Mouse (Mus musculus): Measurements from ENCODE around the gene Sf3a2. TPM values are rescaled to one million over a fixed set of nuclear protein-coding genes. Genes with fewer than 3 reads are reported as not detected.

Gene Sf3a2
- polyA plus RNA-seq, 1 experiment from 2014 or later, result 55.6 TPM

DNA sequence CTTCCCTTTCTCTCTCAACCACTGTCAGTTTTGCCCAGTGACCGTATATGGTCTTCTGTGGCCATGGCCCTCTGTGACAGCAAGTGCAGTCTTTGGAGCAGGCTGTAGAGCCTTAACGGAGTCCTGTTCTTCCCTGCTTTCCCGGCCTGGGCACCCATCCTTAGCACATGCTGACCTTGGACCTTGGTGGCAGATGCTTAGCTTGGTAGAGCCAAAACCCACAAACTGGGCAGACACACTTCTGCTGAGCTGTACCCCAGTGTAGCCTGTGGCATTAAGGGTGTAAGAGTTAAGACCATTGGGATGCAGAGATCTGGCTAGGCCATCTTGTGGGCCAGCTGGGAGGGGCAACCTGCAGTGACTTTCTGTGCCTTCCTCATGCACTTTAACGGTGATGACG is 24.2 kb upstream of the Sf3a2 start:
- Histone ChIP-seq H3K4me2 (replicated peaks) (no peak overlapping the region), H3K27ac (no peak overlapping the region), H3K4me1 (replicated peaks; ENCODE audit: control insufficient read depth, insufficient read depth, low read length) (no peaks in the 10 kb centered on the region), H3K9ac (no peak overlapping the region), H3K36me3 (replicated peaks; ENCODE audit: control insufficient read depth, insufficient read depth) (peaks cover 96% of the 10 kb centered on the region), H3K4me3 (replicated peaks; ENCODE audit: low read length) (no peak overlapping the region), H3K9me3 (ENCODE audit: control insufficient read depth, low read length) (no peaks in the 10 kb centered on the region), H3K27me3 (ENCODE audit: control insufficient read depth, insufficient read depth, low read length) (no peaks in the 10 kb centered on the region)
- no peak for DNase-seq (ENCODE audit: low spot score)
- WGBS, result 86% methylated on average over 5 of the region's 5 CpGs
- ATAC-seq (ENCODE audit: low FRiP score), result no peak

DNA sequence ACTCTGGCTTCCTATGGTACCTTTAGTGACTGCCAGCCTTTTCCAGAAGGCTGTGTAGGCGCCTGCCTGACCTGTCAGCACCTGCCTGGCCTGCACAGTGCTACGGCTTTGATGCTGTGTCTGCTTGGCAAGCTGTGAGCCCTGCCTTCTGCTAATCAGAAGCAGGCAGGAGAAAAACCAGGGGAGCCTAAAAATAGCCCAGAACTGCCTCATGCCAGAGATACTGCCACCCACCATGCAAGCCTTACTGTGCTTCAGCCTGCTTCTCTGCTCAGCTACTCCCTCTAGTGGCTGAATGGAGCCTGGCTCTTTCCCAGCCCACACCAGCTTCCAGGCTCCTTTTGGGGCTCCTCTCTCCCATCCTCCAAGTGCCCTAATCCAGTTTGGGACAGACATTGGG is 23.4 kb upstream of the Sf3a2 start:
- H3K9me3 ChIP-seq (ENCODE audit: control insufficient read depth, low read length), result no peaks in the 10 kb centered on the region
- 73% methylated on average over 2 of the region's 2 CpGs for WGBS
- H3K27me3 ChIP-seq (ENCODE audit: control insufficient read depth, insufficient read depth, low read length), result no peaks in the 10 kb centered on the region
- no peak overlapping the region for H3K4me3 ChIP-seq (replicated peaks; ENCODE audit: low read length)
- H3K9ac ChIP-seq, result no peak overlapping the region
- H3K27ac ChIP-seq, result no peak overlapping the region
- ATAC-seq (ENCODE audit: low FRiP score) (peak; percentile 31; the same call in 1 of the 2 replicates), DNase-seq (ENCODE audit: low spot score) (peak; percentile 77)
- no peaks in the 10 kb centered on the region for H3K4me1 ChIP-seq (replicated peaks; ENCODE audit: control insufficient read depth, insufficient read depth, low read length)
- H3K4me2 ChIP-seq (replicated peaks), result no peak overlapping the region
- H3K36me3 ChIP-seq (replicated peaks; ENCODE audit: control insufficient read depth, insufficient read depth), result peaks cover 96% of the 10 kb centered on the region

DNA sequence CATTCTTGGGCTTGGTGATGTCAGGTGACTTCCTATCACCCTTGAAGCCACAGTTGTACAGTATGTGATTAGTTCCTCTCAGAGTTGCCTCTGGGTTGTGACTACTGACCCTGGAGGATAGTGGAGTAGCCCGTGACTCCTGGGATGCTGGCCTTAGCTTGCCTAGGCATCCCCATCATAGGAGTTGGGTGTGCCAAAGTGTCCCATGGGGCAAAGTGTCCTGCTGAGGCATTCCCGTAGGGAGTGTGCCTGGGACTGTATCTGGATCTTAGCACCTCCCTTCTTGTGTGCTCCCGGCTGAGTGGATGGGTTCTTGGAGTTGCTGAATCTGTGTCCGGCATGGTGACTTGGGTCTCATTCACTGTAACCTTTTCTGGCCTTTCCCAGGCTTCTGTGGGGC is 23.0 kb upstream of the Sf3a2 start:
- H3K27ac ChIP-seq, result no peak overlapping the region
- ATAC-seq (ENCODE audit: low FRiP score) (peak; percentile 43; the same call in 1 of the 2 replicates), DNase-seq (ENCODE audit: low spot score) (no peak)
- peaks cover 96% of the 10 kb centered on the region for H3K36me3 ChIP-seq (replicated peaks; ENCODE audit: control insufficient read depth, insufficient read depth)
- no peak overlapping the region for H3K9ac ChIP-seq
- no peaks in the 10 kb centered on the region for H3K9me3 ChIP-seq (ENCODE audit: control insufficient read depth, low read length)
- WGBS, result 91% methylated on average over 4 of the region's 4 CpGs
- H3K4me1 ChIP-seq (replicated peaks; ENCODE audit: control insufficient read depth, insufficient read depth, low read length), result no peaks in the 10 kb centered on the region
- H3K4me2 ChIP-seq (replicated peaks), result no peak overlapping the region
- no peak overlapping the region for H3K4me3 ChIP-seq (replicated peaks; ENCODE audit: low read length)
- no peaks in the 10 kb centered on the region for H3K27me3 ChIP-seq (ENCODE audit: control insufficient read depth, insufficient read depth, low read length)

DNA sequence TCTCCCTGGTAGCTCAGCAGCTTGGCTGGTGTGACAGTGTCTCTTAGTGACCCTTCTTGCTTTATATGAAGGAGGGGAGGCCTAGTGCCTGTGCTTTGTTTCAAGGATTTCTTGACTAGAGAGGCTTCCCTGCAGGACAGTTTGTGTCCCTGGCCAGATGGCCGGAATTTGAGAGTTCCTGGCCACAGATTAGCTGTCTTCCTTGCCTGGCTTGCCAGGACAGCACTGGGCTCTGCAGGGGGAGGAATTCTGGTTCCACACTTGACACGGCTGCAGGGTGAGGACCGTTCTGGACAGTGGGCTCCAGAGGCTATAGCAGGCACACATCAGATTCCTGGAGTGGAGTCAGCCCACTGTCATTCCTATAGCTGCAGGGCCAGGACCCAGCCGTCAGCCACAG is 22.3 kb upstream of the Sf3a2 start:
- no peak overlapping the region for H3K9ac ChIP-seq
- no peaks in the 10 kb centered on the region for H3K27me3 ChIP-seq (ENCODE audit: control insufficient read depth, insufficient read depth, low read length)
- H3K36me3 ChIP-seq (replicated peaks; ENCODE audit: control insufficient read depth, insufficient read depth), result peaks cover 96% of the 10 kb centered on the region
- WGBS, result 94% methylated on average over 4 of the region's 4 CpGs
- H3K9me3 ChIP-seq (ENCODE audit: control insufficient read depth, low read length), result no peaks in the 10 kb centered on the region
- no peaks in the 10 kb centered on the region for H3K4me1 ChIP-seq (replicated peaks; ENCODE audit: control insufficient read depth, insufficient read depth, low read length)
- DNase-seq (ENCODE audit: low spot score) (no peak), ATAC-seq (ENCODE audit: low FRiP score) (no peak)
- H3K4me3 ChIP-seq (replicated peaks; ENCODE audit: low read length), result no peak overlapping the region
- no peak overlapping the region for H3K4me2 ChIP-seq (replicated peaks)
- no peak overlapping the region for H3K27ac ChIP-seq

DNA sequence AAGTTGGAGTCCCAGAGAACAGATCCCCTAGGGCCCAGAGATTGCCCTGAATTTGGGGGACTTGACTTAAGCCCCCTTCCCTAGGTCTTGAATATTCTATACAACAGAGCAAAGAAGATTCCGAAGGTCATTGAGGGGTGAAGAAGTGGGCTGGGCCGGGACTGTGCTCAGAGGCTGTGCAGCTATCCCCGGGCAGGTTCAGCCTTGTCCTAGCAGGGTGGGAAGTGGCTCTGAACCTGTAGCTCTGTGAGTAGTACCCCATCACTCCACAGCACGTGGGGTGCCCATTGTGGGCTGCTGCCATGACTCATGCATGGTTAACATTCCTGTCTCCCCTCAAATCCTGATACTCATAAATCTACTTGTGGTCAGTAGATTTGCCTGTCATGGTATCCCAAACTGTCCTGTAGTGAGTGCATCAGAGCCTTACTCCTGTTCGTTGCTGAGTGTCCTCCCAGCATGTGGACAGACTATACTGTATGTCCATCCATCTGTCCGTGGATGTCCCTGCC is 21.6 kb upstream of the Sf3a2 start:
- ATAC-seq (ENCODE audit: low FRiP score), result no peak
- Histone ChIP-seq H3K36me3 (replicated peaks; ENCODE audit: control insufficient read depth, insufficient read depth) (peaks cover 96% of the 10 kb centered on the region), H3K27ac (no peak overlapping the region), H3K4me1 (replicated peaks; ENCODE audit: control insufficient read depth, insufficient read depth, low read length) (no peaks in the 10 kb centered on the region), H3K9ac (no peak overlapping the region), H3K4me3 (replicated peaks; ENCODE audit: low read length) (no peak overlapping the region), H3K4me2 (replicated peaks) (no peak overlapping the region), H3K9me3 (ENCODE audit: control insufficient read depth, low read length) (no peaks in the 10 kb centered on the region), H3K27me3 (ENCODE audit: control insufficient read depth, insufficient read depth, low read length) (no peaks in the 10 kb centered on the region)
- DNase-seq (ENCODE audit: low spot score), result no peak
- WGBS, result 90% methylated on average over 6 of the region's 6 CpGs

DNA sequence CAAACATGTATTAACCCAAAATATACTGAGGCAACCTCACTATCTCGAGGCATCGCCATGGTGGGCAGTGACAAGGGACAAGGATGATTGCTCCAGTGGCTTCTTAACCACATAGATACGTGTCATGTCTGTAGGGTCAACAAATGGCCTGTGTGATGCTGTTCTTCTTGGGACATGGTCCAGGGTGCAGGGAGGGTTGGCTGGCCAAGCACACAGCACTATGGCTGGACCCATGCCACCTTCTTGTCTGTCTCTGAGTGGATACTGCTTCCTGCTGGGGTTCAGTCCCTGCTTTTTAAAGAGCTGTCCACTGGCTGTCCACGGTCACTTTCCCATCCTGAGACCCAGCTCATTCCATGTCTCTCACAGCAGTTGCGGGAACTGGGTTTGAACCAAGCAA is 20.9 kb upstream of the Sf3a2 start:
- WGBS, result 98% methylated on average over 5 of the region's 5 CpGs

DNA sequence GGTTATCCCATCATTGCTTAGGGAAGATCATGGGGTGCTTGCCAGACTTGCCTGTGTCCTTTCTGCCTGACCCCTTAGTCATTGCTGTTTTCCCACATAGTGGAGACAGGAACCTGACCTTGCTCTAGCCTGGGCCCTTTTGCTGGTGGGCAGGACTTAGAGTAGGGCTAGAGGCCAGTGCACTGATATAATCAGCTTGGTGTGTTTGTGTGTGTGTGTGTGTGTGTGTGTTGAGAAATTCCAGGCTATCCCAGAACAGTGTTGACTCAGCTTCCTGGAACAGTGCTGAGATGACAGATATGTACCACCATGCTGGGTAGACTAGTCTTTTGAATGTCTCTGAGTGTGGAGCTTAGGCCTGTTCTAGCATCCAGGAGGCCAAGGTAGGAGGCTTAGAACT is 18.4 kb upstream of the Sf3a2 start:
- Histone ChIP-seq H3K4me2 (replicated peaks) (no peak overlapping the region), H3K27ac (no peak overlapping the region), H3K27me3 (ENCODE audit: control insufficient read depth, insufficient read depth, low read length) (no peaks in the 10 kb centered on the region), H3K4me3 (replicated peaks; ENCODE audit: low read length) (no peak overlapping the region), H3K9ac (no peak overlapping the region), H3K4me1 (replicated peaks; ENCODE audit: control insufficient read depth, insufficient read depth, low read length) (no peaks in the 10 kb centered on the region), H3K9me3 (ENCODE audit: control insufficient read depth, low read length) (no peaks in the 10 kb centered on the region), H3K36me3 (replicated peaks; ENCODE audit: control insufficient read depth, insufficient read depth) (peaks cover 98% of the 10 kb centered on the region)
- ATAC-seq (ENCODE audit: low FRiP score) (no peak), DNase-seq (ENCODE audit: low spot score) (no peak)

More for the DNA sequence above, 20.9 kb upstream of the Sf3a2 start:
- Histone ChIP-seq H3K9ac (no peak overlapping the region), H3K27me3 (ENCODE audit: control insufficient read depth, insufficient read depth, low read length) (no peaks in the 10 kb centered on the region), H3K4me3 (replicated peaks; ENCODE audit: low read length) (no peak overlapping the region), H3K4me2 (replicated peaks) (no peak overlapping the region), H3K9me3 (ENCODE audit: control insufficient read depth, low read length) (no peaks in the 10 kb centered on the region), H3K4me1 (replicated peaks; ENCODE audit: control insufficient read depth, insufficient read depth, low read length) (no peaks in the 10 kb centered on the region), H3K27ac (no peak overlapping the region), H3K36me3 (replicated peaks; ENCODE audit: control insufficient read depth, insufficient read depth) (peaks cover 96% of the 10 kb centered on the region)
- ATAC-seq (ENCODE audit: low FRiP score), result no peak
- DNase-seq (ENCODE audit: low spot score), result no peak

DNA sequence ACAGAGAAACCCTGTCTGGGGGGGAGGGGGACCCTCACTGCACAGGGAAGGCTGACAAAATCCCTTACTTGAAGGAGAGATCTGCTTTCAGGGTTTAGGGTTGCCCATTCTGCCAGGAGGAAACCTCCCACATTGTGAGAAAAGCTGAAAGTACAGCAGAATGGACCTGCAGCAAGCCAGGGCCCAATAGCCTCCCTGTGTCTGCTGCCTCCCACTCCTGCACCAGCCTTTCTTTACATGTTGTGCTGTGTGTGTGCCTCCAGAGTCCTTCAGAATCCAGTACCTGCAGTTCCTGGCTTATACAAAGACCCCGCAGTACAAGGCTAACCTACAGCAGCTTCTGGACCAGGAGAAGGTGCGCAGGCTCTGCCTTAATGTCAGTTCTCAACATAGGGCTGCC is 13.7 kb upstream of the Sf3a2 start:
- H3K27ac ChIP-seq, result no peak overlapping the region
- WGBS, result 97% methylated on average over 2 of the region's 2 CpGs
- H3K9ac ChIP-seq, result no peak overlapping the region
- ATAC-seq (ENCODE audit: low FRiP score) (no peak), DNase-seq (ENCODE audit: low spot score) (no peak)
- H3K27me3 ChIP-seq (ENCODE audit: control insufficient read depth, insufficient read depth, low read length), result no peaks in the 10 kb centered on the region
- peaks cover 100% of the 10 kb centered on the region for H3K36me3 ChIP-seq (replicated peaks; ENCODE audit: control insufficient read depth, insufficient read depth)
- H3K4me2 ChIP-seq (replicated peaks), result no peak overlapping the region
- H3K4me1 ChIP-seq (replicated peaks; ENCODE audit: control insufficient read depth, insufficient read depth, low read length), result no peaks in the 10 kb centered on the region
- no peak overlapping the region for H3K4me3 ChIP-seq (replicated peaks; ENCODE audit: low read length)
- H3K9me3 ChIP-seq (ENCODE audit: control insufficient read depth, low read length), result no peaks in the 10 kb centered on the region

DNA sequence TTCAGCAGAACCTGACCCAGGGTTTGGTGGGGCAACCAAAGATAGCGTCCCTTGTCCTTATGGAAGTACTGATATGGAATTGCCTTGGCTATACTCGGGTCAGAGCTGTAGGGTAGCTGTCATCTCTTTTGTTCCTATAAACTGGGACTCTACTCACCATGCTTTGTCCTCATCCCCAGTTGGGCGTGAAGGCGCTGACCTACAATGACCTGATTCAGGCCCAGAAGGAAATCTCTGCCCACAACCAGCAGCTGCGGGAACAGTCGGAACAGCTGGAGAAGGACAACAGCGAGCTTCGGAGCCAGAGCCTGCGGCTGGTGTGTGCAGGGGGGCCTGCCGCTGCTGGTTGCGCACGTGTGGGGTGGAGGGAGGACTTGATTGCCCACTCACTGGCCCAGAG is 13.1 kb upstream of the Sf3a2 start:
- Histone ChIP-seq H3K4me1 (replicated peaks; ENCODE audit: control insufficient read depth, insufficient read depth, low read length) (no peaks in the 10 kb centered on the region), H3K4me2 (replicated peaks) (no peak overlapping the region), H3K4me3 (replicated peaks; ENCODE audit: low read length) (no peak overlapping the region), H3K27me3 (ENCODE audit: control insufficient read depth, insufficient read depth, low read length) (no peaks in the 10 kb centered on the region), H3K9ac (no peak overlapping the region), H3K36me3 (replicated peaks; ENCODE audit: control insufficient read depth, insufficient read depth) (peaks cover 99% of the 10 kb centered on the region), H3K9me3 (ENCODE audit: control insufficient read depth, low read length) (no peaks in the 10 kb centered on the region), H3K27ac (no peak overlapping the region)
- 54% methylated on average over 12 of the region's 12 CpGs for WGBS
- DNase-seq (ENCODE audit: low spot score), result no peak
- no peak for ATAC-seq (ENCODE audit: low FRiP score)

DNA sequence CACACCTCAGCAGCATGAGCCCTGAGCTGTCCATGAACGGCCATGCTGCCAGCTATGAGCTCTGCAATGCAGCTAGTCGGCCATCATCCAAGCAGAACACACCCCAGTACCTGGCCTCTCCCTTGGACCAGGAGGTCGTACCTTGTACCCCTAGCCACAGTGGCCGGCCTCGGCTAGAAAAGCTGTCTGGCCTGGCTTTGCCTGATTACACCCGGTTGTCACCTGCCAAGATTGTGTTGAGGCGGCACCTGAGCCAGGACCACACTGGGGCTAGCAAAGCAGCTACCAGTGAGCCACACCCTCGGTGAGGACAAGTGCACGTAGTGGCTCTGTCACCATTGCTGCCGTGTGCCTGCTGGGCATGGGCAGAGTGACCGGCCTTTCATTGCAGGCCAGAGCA is 12.0 kb upstream of the Sf3a2 start:
- no peak for ATAC-seq (ENCODE audit: low FRiP score)
- H3K27ac ChIP-seq, result no peak overlapping the region
- H3K4me1 ChIP-seq (replicated peaks; ENCODE audit: control insufficient read depth, insufficient read depth, low read length), result no peaks in the 10 kb centered on the region
- WGBS, result 92% methylated on average over 11 of the region's 11 CpGs
- no peak overlapping the region for H3K4me3 ChIP-seq (replicated peaks; ENCODE audit: low read length)
- no peak overlapping the region for H3K4me2 ChIP-seq (replicated peaks)
- peaks cover 99% of the 10 kb centered on the region for H3K36me3 ChIP-seq (replicated peaks; ENCODE audit: control insufficient read depth, insufficient read depth)
- no peak for DNase-seq (ENCODE audit: low spot score)
- H3K9ac ChIP-seq, result no peak overlapping the region
- H3K9me3 ChIP-seq (ENCODE audit: control insufficient read depth, low read length), result no peaks in the 10 kb centered on the region
- H3K27me3 ChIP-seq (ENCODE audit: control insufficient read depth, insufficient read depth, low read length), result no peaks in the 10 kb centered on the region

Measured in hindbrain, embryonic 14.5 days (tissue).